Mouse (Mus musculus) lung, postnatal 0 days (tissue): ENCODE data around the gene Mrm3.

Source experiments
- CTCF ChIP-seq: IDR thresholded peaks from 2 replicates; pipeline ENCODE4 v1.5.1; 2016; ENCODE audit warnings: antibody characterized with exemption, mild to moderate bottlenecking
- EP300 ChIP-seq: IDR thresholded peaks from 2 replicates; pipeline ENCODE4 v1.6.1; 2016; ENCODE audit warnings: antibody characterized with exemption, mild to moderate bottlenecking, control low read depth

GRCm38 (mm10) chr11:76206793-76207192 is 36.7 kb upstream of the Mrm3 start:
- TF ChIP-seq CTCF (no peak), EP300 (no peak)
